Mouse (Mus musculus) heart, embryonic 12.5 days (tissue): ENCODE results near the gene Ace. TPM values are rescaled to one million over a fixed set of nuclear protein-coding genes. Genes with fewer than 3 reads are reported as not detected.
A peak's percentile ranks its signal among the peaks of the same experiment; 100 is the strongest.

Source experiments
- ATAC-seq: fragments of 200-750 bp; cut with Nextera tagmentation; 2 replicates; pipeline ENCODE4 v1.8.0; 2017; ENCODE audit warnings: moderate TSS enrichment, moderate library complexity; ENCODE audit not compliant: insufficient number of reproducible peaks, low FRiP score
- H3K27ac ChIP-seq: fragments of 300-500 bp; sonication (generic); 2 replicates; pipeline ENCODE4 v1.5.1; 2016; ENCODE audit warnings: mild to moderate bottlenecking, moderate library complexity; ENCODE audit not compliant: poor library complexity, severe bottlenecking
- H3K27me3 ChIP-seq: fragments of 300-500 bp; sonication (generic); replicated peaks from 2 replicates; pipeline ENCODE4 v1.6.1; 2016; ENCODE audit warnings: mild to moderate bottlenecking, moderate library complexity
- H3K36me3 ChIP-seq: fragments of 300-500 bp; sonication (generic); 2 replicates; pipeline ENCODE4 v1.6.1; 2016; ENCODE audit warnings: mild to moderate bottlenecking, moderate library complexity
- H3K4me1 ChIP-seq: fragments of 300-500 bp; sonication (generic); replicated peaks from 2 replicates; pipeline ENCODE4 v1.6.1; 2016; ENCODE audit warnings: mild to moderate bottlenecking
- H3K4me2 ChIP-seq: fragments of 300-500 bp; sonication (generic); 2 replicates; pipeline ENCODE4 v1.6.1; 2016; ENCODE audit warnings: mild to moderate bottlenecking, moderate library complexity
- H3K4me3 ChIP-seq: fragments of 300-500 bp; sonication (generic); 2 replicates; pipeline ENCODE4 v1.5.1; 2016; ENCODE audit warnings: mild to moderate bottlenecking
- H3K9ac ChIP-seq: fragments of 300-500 bp; sonication (generic); 2 replicates; pipeline ENCODE4 v1.6.1; 2016; ENCODE audit warnings: mild to moderate bottlenecking, moderate library complexity
- H3K9me3 ChIP-seq: fragments of 300-500 bp; sonication (generic); replicated peaks from 2 replicates; pipeline ENCODE4 v1.6.1; 2016; ENCODE audit warnings: mild to moderate bottlenecking, moderate library complexity
- WGBS: fragments of 180-500 bp; shearing (Covaris S2); methylation state at CpG from one replicate; pipeline ENCODE4 v1.1.7; 2016; 5-methylcytosine and 5-hydroxymethylcytosine counted together
- polyA plus RNA-seq: library from polyadenylated mRNA; unstranded; fragments of >200 nt; fragmentation: Nextera tagmentation; extraction: Ambion mirVana; gene quantifications from 2 replicates; pipeline ENCODE4 v1.2.1, GENCODE M21; 2016

The Ace gene
- polyA plus RNA-seq, 1 experiment from 2014 or later = 1.00 TPM

GRCm38 (mm10) chr11:105934816-105935215 is 32.9 kb upstream of the Ace start:
- Histone ChIP-seq H3K4me2 (no peak overlapping the region), H3K4me3 (no peak overlapping the region), H3K4me1 (no peaks in the 10 kb centered on the region), H3K9me3 (no peaks in the 10 kb centered on the region), H3K27me3 (peaks cover 52% of the 10 kb centered on the region), H3K36me3 (peaks cover 3% of the 10 kb centered on the region; the same call in 1 of the 2 replicates), H3K27ac (no peak overlapping the region), H3K9ac (no peak overlapping the region)
- WGBS = 61% methylated on average over 6 of the region's 6 CpGs
- no peak for ATAC-seq

GRCm38 (mm10) chr11:105935496-105935895 is 32.2 kb upstream of the Ace start:
- H3K4me1 ChIP-seq = no peaks in the 10 kb centered on the region
- no peak overlapping the region for H3K27ac ChIP-seq
- no peak overlapping the region for H3K4me3 ChIP-seq
- no peak overlapping the region for H3K4me2 ChIP-seq
- H3K27me3 ChIP-seq = peaks cover 59% of the 10 kb centered on the region
- no peak overlapping the region for H3K9ac ChIP-seq
- no peak for ATAC-seq
- 80% methylated on average over 8 of the region's 8 CpGs for WGBS
- H3K9me3 ChIP-seq = no peaks in the 10 kb centered on the region
- no peaks in the 10 kb centered on the region for H3K36me3 ChIP-seq

- Histone ChIP-seq H3K9ac (no peak overlapping the region), H3K4me2 (no peak overlapping the region), H3K4me1 (no peaks in the 10 kb centered on the region), H3K36me3 (no peaks in the 10 kb centered on the region), H3K4me3 (no peak overlapping the region), H3K27ac (no peak overlapping the region), H3K9me3 (no peaks in the 10 kb centered on the region), H3K27me3 (peaks cover 66% of the 10 kb centered on the region)
- WGBS = 78% methylated on average over 6 of the region's 6 CpGs
- ATAC-seq = no peak
These were observed 31.5 kb upstream of the Ace start for GRCm38 (mm10) chr11:105936200-105936599.

- Histone ChIP-seq H3K9me3 (no peaks in the 10 kb centered on the region), H3K4me1 (no peaks in the 10 kb centered on the region), H3K4me2 (no peak overlapping the region), H3K36me3 (no peaks in the 10 kb centered on the region), H3K4me3 (no peak overlapping the region), H3K27ac (no peak overlapping the region), H3K27me3 (peaks cover 73% of the 10 kb centered on the region), H3K9ac (no peak overlapping the region)
- no peak for ATAC-seq
- WGBS = 81% methylated on average over 3 of the region's 3 CpGs
These were observed 30.8 kb upstream of the Ace start for GRCm38 (mm10) chr11:105936974-105937373.

- H3K27me3 ChIP-seq = peaks cover 85% of the 10 kb centered on the region
- H3K27ac ChIP-seq = no peak overlapping the region
- H3K4me1 ChIP-seq = 0 out of 2 replicates have a peak, but pooled peaks cover 8% of the 10 kb centered on the region
- H3K4me2 ChIP-seq = no peak overlapping the region
- WGBS = 66% methylated on average over 9 of the region's 9 CpGs
- no peaks in the 10 kb centered on the region for H3K9me3 ChIP-seq
- H3K4me3 ChIP-seq = no peak overlapping the region
- no peak overlapping the region for H3K9ac ChIP-seq
- H3K36me3 ChIP-seq = no peaks in the 10 kb centered on the region
- no peak for ATAC-seq
These were observed 29.0 kb upstream of the Ace start for GRCm38 (mm10) chr11:105938771-105939170.

GRCm38 (mm10) chr11:105941973-105942372 is 25.8 kb upstream of the Ace start:
- no peak overlapping the region for H3K4me2 ChIP-seq
- H3K9me3 ChIP-seq = no peaks in the 10 kb centered on the region
- no peaks in the 10 kb centered on the region for H3K36me3 ChIP-seq
- H3K27ac ChIP-seq = no peak overlapping the region
- no peak for ATAC-seq
- peaks cover 18% of the 10 kb centered on the region for H3K4me1 ChIP-seq
- 71% methylated on average over 8 of the region's 8 CpGs for WGBS
- peaks cover 80% of the 10 kb centered on the region for H3K27me3 ChIP-seq
- H3K4me3 ChIP-seq = no peak overlapping the region
- no peak overlapping the region for H3K9ac ChIP-seq

- H3K27me3 ChIP-seq = peaks cover 76% of the 10 kb centered on the region
- H3K4me3 ChIP-seq = peak overlapping the region; percentile 56
- H3K9ac ChIP-seq = peak overlapping the region; percentile 72
- H3K27ac ChIP-seq = no peak overlapping the region
- WGBS = 7% methylated on average over 38 of the region's 47 CpGs
- H3K4me1 ChIP-seq = peaks cover 18% of the 10 kb centered on the region
- peak overlapping the region; percentile 94 for H3K4me2 ChIP-seq
- no peaks in the 10 kb centered on the region for H3K36me3 ChIP-seq
- ATAC-seq = 0 out of 2 replicates have a peak, but pooled peaks have one; percentile 12
- H3K9me3 ChIP-seq = no peaks in the 10 kb centered on the region
These were observed 24.3 kb upstream of the Ace start for GRCm38 (mm10) chr11:105943133-105944102.

GRCm38 (mm10) chr11:105944126-105944621 is 23.6 kb upstream of the Ace start:
- Histone ChIP-seq H3K27ac (no peak overlapping the region; the same call in 1 of the 2 replicates), H3K9ac (peak overlapping the region; percentile 72), H3K4me1 (peaks cover 18% of the 10 kb centered on the region), H3K27me3 (peaks cover 74% of the 10 kb centered on the region), H3K4me3 (peak overlapping the region; percentile 56), H3K36me3 (no peaks in the 10 kb centered on the region), H3K4me2 (peak overlapping the region; percentile 94), H3K9me3 (no peaks in the 10 kb centered on the region)
- peak; percentile 82 for ATAC-seq
- under 1% methylated on average over 59 of the region's 59 CpGs for WGBS

GRCm38 (mm10) chr11:105944770-105945672 is 22.7 kb upstream of the Ace start:
- Histone ChIP-seq H3K36me3 (no peaks in the 10 kb centered on the region), H3K27ac (no peak overlapping the region; the same call in 1 of the 2 replicates), H3K4me3 (peak overlapping the region; percentile 56), H3K4me2 (peak overlapping the region; percentile 94), H3K27me3 (peaks cover 65% of the 10 kb centered on the region), H3K4me1 (peaks cover 18% of the 10 kb centered on the region), H3K9me3 (no peaks in the 10 kb centered on the region), H3K9ac (no peak overlapping the region)
- ATAC-seq = peak; percentile 46; the same call in 1 of the 2 replicates
- 63% methylated on average over 16 of the region's 16 CpGs for WGBS

- peaks cover 52% of the 10 kb centered on the region for H3K27me3 ChIP-seq
- no peak for ATAC-seq
- WGBS = 37% methylated on average over 11 of the region's 11 CpGs
These were observed 21.0 kb upstream of the Ace start for GRCm38 (mm10) chr11:105946694-105947154.

More at GRCm38 (mm10) chr11:105946694-105947154, 21.0 kb upstream of the Ace start:
- Histone ChIP-seq H3K4me2 (no peak overlapping the region), H3K9ac (no peak overlapping the region), H3K27ac (no peak overlapping the region), H3K36me3 (no peaks in the 10 kb centered on the region), H3K9me3 (no peaks in the 10 kb centered on the region), H3K4me3 (no peak overlapping the region), H3K4me1 (peaks cover 18% of the 10 kb centered on the region)
